Mouse (Mus musculus) limb, embryonic 12.5 days (tissue): Measurements from ENCODE around the gene Hoxc11. TPM values are rescaled to one million over a fixed set of nuclear protein-coding genes. Genes with fewer than 3 reads are reported as not detected.
A peak's percentile ranks its signal among the peaks of the same experiment; 100 is the strongest.

Source experiments
- ATAC-seq: fragments of 200-750 bp; cut with Nextera tagmentation; 2 replicates; pipeline ENCODE4 v1.8.0; 2017; ENCODE audit warnings: low read depth, moderate TSS enrichment; ENCODE audit not compliant: insufficient number of reproducible peaks, insufficient read depth, low FRiP score, low TSS enrichment
- H3K27ac ChIP-seq: fragments of 300-500 bp; sonication (generic); 2 replicates; pipeline ENCODE4 v1.5.1; 2016; ENCODE audit warnings: mild to moderate bottlenecking, moderate library complexity
- H3K27me3 ChIP-seq: fragments of 300-500 bp; sonication (generic); 2 replicates; pipeline ENCODE4 v1.6.1; 2016; ENCODE audit warnings: mild to moderate bottlenecking, moderate library complexity
- H3K36me3 ChIP-seq: fragments of 300-500 bp; sonication (generic); 2 replicates; pipeline ENCODE4 v1.6.1; 2016; ENCODE audit warnings: mild to moderate bottlenecking, moderate library complexity
- H3K4me1 ChIP-seq: fragments of 300-500 bp; sonication (generic); replicated peaks from 2 replicates; pipeline ENCODE4 v1.6.1; 2016
- H3K4me2 ChIP-seq: fragments of 300-500 bp; sonication (generic); 2 replicates; pipeline ENCODE4 v1.6.1; 2016; ENCODE audit warnings: mild to moderate bottlenecking, moderate library complexity
- H3K4me3 ChIP-seq: fragments of 300-500 bp; sonication (generic); replicated peaks from 2 replicates; pipeline ENCODE4 v1.5.1; 2016; ENCODE audit warnings: mild to moderate bottlenecking
- H3K9ac ChIP-seq: fragments of 300-500 bp; sonication (generic); replicated peaks from 2 replicates; pipeline ENCODE4 v1.6.1; 2016; ENCODE audit warnings: mild to moderate bottlenecking, moderate library complexity
- H3K9me3 ChIP-seq: fragments of 300-500 bp; sonication (generic); 2 replicates; pipeline ENCODE4 v1.6.1; 2016; ENCODE audit warnings: mild to moderate bottlenecking, moderate library complexity
- WGBS: fragments of 180-500 bp; shearing (Covaris S2); methylation state at CpG from one replicate; pipeline ENCODE4 v1.1.7; 2016; 5-methylcytosine and 5-hydroxymethylcytosine counted together
- polyA plus RNA-seq: library from polyadenylated mRNA; unstranded; fragments of >200 nt; fragmentation: Nextera tagmentation; extraction: Ambion mirVana; gene quantifications from 2 replicates; pipeline ENCODE4 v1.2.1, GENCODE M21; 2016

Hoxc11 gene
- polyA plus RNA-seq, 1 experiment from 2014 or later = 5.2 TPM

DNA sequence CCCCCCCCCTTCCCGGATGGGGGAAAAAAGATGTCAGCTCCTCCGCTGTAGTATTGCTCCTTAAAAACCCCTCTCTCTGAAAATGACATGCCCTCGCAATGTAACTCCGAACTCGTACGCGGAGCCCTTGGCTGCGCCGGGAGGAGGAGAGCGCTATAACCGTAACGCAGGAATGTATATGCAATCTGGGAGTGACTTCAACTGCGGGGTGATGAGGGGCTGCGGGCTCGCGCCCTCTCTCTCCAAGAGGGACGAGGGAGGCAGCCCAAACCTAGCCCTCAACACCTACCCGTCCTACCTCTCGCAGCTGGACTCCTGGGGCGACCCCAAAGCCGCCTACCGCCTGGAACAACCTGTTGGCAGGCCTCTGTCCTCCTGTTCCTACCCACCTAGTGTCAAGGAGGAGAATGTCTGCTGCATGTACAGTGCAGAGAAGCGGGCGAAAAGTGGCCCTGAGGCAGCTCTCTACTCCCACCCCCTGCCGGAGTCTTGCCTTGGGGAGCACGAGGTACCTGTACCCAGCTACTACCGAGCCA lies 12.6 kb downstream of the Hoxc11 start, which contains the start of gene Hoxc10:
TSS of gene Hoxc10 (plus strand) at position 21 of the 536 bp plus-strand sequence.
- Histone ChIP-seq H3K9me3 (no peaks in the 10 kb centered on the region), H3K27me3 (peaks cover 87% of the 10 kb centered on the region), H3K4me3 (peak within 1 kb of the TSS; percentile 42), H3K36me3 (no peaks in the 10 kb centered on the region), H3K9ac (peak within 1 kb of the TSS; percentile 72), H3K27ac (peak within 1 kb of the TSS; percentile 86), H3K4me1 (peaks cover 34% of the 10 kb centered on the region), H3K4me2 (peak within 1 kb of the TSS; percentile 61)
- 2% methylated on average over 27 of the region's 27 CpGs for WGBS
- peak; percentile 47 for ATAC-seq

DNA sequence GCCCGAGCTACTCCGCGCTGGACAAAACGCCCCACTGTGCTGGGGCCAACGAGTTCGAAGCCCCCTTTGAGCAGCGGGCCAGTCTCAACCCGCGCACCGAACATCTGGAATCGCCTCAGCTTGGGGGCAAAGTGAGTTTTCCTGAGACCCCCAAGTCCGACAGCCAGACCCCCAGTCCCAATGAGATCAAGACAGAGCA lies 13.0 kb downstream of the Hoxc11 start, which contains the start of gene Hoxc5:
TSS of gene Hoxc5 (plus strand) at position 132 of the 199 bp plus-strand sequence.
- peak within 1 kb of the TSS; percentile 72 for H3K9ac ChIP-seq
- peaks cover 37% of the 10 kb centered on the region for H3K4me1 ChIP-seq
- H3K9me3 ChIP-seq = no peaks in the 10 kb centered on the region
- 1% methylated on average over 12 of the region's 12 CpGs for WGBS
- peak within 1 kb of the TSS; percentile 42 for H3K4me3 ChIP-seq
- H3K4me2 ChIP-seq = peak within 1 kb of the TSS; percentile 61
- no peaks in the 10 kb centered on the region for H3K36me3 ChIP-seq
- no peak for ATAC-seq
- H3K27ac ChIP-seq = peak within 1 kb of the TSS; percentile 86
- H3K27me3 ChIP-seq = peaks cover 90% of the 10 kb centered on the region

DNA sequence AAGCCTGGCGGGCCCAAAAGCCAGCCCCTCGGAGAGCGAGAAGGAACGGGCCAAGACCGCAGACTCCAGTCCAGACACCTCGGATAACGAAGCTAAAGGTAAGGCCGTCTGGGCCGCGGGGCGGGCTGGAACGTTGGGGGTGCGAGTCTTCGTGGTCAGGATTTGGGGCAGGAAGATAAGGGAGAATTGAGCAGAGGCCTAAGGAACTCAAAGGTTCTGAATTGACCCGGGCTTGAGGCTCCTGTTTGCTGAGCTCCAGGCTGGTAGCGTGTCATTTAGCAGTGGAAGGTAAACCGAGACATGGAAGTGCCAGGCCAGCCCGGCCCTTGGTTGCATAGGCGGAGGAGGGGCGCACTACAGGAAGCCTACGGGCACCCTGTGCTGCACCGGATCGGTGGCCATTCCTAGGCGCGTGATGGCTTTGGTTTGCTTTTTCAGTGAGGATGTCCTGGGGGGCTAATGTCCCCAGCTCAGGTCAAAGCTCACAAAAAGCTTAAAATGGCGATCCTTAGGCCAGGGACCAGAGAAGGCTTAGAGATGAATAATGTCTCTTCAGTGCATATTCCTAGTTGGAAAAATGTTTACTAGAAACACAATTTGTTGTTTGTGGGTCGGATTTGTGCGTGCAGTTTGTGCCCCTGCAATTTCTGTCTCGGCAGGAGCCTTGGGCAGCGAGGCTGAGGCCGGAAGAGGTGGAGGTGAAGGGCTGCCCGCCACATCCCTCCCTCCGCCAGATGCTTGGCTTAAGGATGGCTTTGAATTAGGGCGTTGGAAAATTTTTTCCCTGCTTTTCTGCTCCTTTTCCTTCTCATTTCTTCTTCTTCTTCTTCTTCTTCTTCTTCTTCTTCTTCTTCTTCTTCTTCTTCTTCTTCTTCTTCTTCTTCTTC lies 13.5 kb downstream of the Hoxc11 start:
- 1% methylated on average over 34 of the region's 34 CpGs for WGBS
- Histone ChIP-seq H3K27me3 (peaks cover 90% of the 10 kb centered on the region), H3K9ac (peak overlapping the region; percentile 72), H3K4me3 (peak overlapping the region; percentile 42), H3K4me2 (peak overlapping the region; percentile 61), H3K36me3 (no peaks in the 10 kb centered on the region), H3K9me3 (no peaks in the 10 kb centered on the region), H3K27ac (peak overlapping the region; percentile 86), H3K4me1 (peaks cover 36% of the 10 kb centered on the region)
- ATAC-seq = no peak

DNA sequence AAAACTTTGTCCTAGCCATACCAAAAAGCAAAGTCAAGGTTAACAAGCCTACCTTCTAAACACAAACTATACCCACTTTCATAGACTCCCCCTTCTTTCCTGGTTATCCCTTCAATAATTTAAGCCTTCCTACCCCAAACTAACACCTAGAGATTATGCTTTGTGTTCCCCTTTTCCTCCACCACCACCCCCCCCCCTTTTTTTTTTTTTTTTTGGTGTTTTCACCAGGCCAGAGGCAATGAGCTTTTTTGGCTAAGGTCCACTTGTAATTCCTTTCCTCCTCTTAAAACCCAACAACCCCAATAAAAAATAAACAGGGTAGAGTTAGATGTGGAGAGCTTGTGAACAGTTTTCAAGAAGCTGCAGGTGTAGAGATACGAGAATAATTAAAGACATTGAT lies 15.1 kb downstream of the Hoxc11 start:
- H3K36me3 ChIP-seq = no peaks in the 10 kb centered on the region
- no peak for ATAC-seq
- H3K27me3 ChIP-seq = peaks cover 94% of the 10 kb centered on the region
- no peaks in the 10 kb centered on the region for H3K9me3 ChIP-seq
- H3K4me3 ChIP-seq = peak overlapping the region; percentile 42
- WGBS = 28% methylated on average over 1 of the region's 1 CpGs
- peaks cover 36% of the 10 kb centered on the region for H3K4me1 ChIP-seq
- H3K4me2 ChIP-seq = peak overlapping the region; percentile 61
- peak overlapping the region; percentile 42; the same call in 1 of the 2 replicates for H3K9ac ChIP-seq
- no peak overlapping the region for H3K27ac ChIP-seq

DNA sequence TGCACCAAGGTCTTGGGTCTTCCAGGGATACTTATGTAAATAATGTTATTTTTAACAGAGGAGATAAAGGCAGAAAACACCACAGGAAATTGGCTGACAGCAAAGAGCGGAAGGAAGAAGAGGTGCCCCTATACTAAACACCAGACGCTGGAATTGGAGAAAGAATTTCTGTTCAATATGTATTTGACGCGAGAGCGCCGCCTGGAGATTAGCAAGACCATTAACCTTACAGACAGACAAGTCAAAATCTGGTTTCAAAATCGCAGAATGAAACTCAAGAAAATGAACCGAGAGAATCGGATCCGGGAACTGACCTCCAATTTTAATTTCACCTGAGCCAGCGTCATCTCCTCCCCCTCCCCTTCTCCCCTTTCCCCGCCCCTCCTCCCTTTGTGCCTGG lies 16.5 kb downstream of the Hoxc11 start:
- H3K9me3 ChIP-seq = no peaks in the 10 kb centered on the region
- no peak overlapping the region for H3K27ac ChIP-seq
- H3K4me2 ChIP-seq = peak overlapping the region; percentile 61
- peak overlapping the region; percentile 8; the same call in 1 of the 2 replicates for H3K4me3 ChIP-seq
- peaks cover 93% of the 10 kb centered on the region for H3K27me3 ChIP-seq
- no peak for ATAC-seq
- no peaks in the 10 kb centered on the region for H3K36me3 ChIP-seq
- H3K9ac ChIP-seq = no peak overlapping the region; the same call in 1 of the 2 replicates
- WGBS = 2% methylated on average over 12 of the region's 12 CpGs
- peaks cover 41% of the 10 kb centered on the region for H3K4me1 ChIP-seq

DNA sequence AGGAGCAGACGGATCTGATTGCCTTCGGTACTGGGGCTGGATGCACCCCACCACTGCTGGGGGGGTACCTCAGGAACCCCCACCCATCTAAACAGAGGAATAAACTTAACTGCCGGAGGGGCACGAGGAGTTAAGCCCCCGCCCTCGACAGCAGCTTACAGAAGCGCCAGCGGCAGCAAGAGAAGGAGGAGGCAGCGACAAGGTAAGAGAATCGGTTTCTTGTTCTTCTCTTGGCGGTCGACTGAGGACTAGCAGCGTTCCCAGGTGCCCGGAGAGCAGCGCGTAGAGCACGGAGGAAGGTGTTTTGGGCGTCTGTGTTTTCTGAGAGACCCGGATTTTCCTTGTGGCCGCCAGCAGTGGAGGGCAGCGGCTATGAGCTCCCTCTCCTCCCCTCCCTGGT lies 18.0 kb downstream of the Hoxc11 start:
- WGBS = 1% methylated on average over 21 of the region's 21 CpGs
- peaks cover 49% of the 10 kb centered on the region for H3K4me1 ChIP-seq
- peak overlapping the region; percentile 34 for H3K4me3 ChIP-seq
- ATAC-seq = no peak
- peak overlapping the region; percentile 32; the same call in 1 of the 2 replicates for H3K27ac ChIP-seq
- peak overlapping the region; percentile 50 for H3K9ac ChIP-seq
- peak overlapping the region; percentile 82 for H3K4me2 ChIP-seq
- no peaks in the 10 kb centered on the region for H3K36me3 ChIP-seq
- H3K9me3 ChIP-seq = no peaks in the 10 kb centered on the region
- peaks cover 93% of the 10 kb centered on the region for H3K27me3 ChIP-seq

DNA sequence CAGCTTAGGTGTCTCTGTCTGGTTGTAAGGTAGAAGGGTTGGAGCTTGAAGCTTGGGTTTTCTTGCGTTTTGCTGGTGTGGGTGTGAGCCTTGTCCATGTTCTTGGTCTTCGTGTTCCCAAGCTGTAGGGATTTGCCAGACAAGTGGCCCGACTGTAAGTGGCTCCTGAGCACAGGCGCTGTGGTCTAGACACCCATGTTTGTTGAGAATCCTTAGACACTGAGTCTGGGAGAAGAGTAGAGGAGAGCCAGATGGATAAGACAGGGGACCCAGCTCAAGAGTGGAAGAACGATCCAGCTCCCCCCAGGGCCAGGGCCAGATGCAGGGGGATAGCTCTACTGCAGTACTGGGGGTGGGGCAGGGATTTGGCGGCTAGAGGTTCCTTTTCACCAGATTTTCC lies 18.5 kb downstream of the Hoxc11 start:
- no peak for ATAC-seq
- peaks cover 93% of the 10 kb centered on the region for H3K27me3 ChIP-seq
- no peaks in the 10 kb centered on the region for H3K9me3 ChIP-seq
- H3K4me2 ChIP-seq = peak overlapping the region; percentile 82
- no peaks in the 10 kb centered on the region for H3K36me3 ChIP-seq
- H3K27ac ChIP-seq = peak overlapping the region; percentile 32; the same call in 1 of the 2 replicates
- peaks cover 54% of the 10 kb centered on the region for H3K4me1 ChIP-seq
- 3% methylated on average over 6 of the region's 6 CpGs for WGBS
- peak overlapping the region; percentile 34 for H3K4me3 ChIP-seq
- peak overlapping the region; percentile 50 for H3K9ac ChIP-seq

DNA sequence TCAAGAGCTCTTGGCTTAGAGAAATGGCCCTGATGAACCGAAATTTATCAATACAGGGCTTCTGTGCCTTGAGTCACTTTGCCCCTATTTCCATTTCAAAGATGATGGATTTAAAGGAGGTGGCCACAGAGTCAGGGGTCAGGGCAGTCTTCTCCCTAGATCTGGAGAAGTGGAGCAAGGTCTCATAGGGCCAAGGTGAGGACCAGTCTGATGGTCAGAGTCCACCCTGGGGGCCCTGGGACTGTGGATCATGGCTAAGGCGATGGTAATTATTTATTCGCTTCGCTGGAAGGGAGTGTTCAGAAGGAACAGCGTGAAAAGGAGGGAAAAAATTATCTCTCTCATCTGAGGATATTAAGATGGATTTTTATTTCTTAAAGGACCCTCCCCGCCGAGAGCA lies 20.8 kb downstream of the Hoxc11 start:
- H3K4me3 ChIP-seq = peak overlapping the region; percentile 40
- peaks cover 72% of the 10 kb centered on the region for H3K4me1 ChIP-seq
- H3K4me2 ChIP-seq = peak overlapping the region; percentile 82
- 0 out of 2 replicates have a peak overlapping the region, but pooled peaks have one; percentile 73 for H3K27ac ChIP-seq
- no peaks in the 10 kb centered on the region for H3K36me3 ChIP-seq
- ATAC-seq = no peak
- H3K27me3 ChIP-seq = peaks cover 97% of the 10 kb centered on the region
- 10% methylated on average over 7 of the region's 7 CpGs for WGBS
- peak overlapping the region; percentile 71; the same call in 1 of the 2 replicates for H3K9ac ChIP-seq
- no peaks in the 10 kb centered on the region for H3K9me3 ChIP-seq

DNA sequence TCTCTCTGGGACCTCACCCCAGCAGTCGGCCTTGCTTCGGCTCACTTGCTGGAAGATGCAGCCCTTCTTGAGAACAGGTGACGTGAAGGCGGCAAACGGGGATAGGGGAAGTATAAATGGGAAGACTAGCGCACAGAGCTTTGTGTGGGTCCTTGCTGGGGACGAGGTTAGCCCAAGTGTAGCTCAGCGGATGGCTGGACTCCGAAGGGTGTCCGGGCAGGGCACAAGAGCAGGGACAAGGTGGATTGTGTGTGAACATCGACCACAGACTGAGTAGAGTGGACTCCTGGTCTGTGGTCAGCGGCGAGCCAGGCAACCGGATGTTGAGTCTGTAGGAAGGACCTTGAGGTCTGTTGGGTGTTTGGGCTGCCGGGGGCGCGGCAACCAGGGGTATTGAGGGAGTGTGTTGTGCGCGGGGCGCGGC lies 21.5 kb downstream of the Hoxc11 start:
- peak overlapping the region; percentile 82 for H3K4me2 ChIP-seq
- peaks cover 97% of the 10 kb centered on the region for H3K27me3 ChIP-seq
- under 1% methylated on average over 21 of the region's 21 CpGs for WGBS
- no peaks in the 10 kb centered on the region for H3K36me3 ChIP-seq
- H3K9me3 ChIP-seq = no peaks in the 10 kb centered on the region
- ATAC-seq = no peak
- peak overlapping the region; percentile 73 for H3K27ac ChIP-seq
- H3K4me1 ChIP-seq = peaks cover 70% of the 10 kb centered on the region
- peak overlapping the region; percentile 40 for H3K4me3 ChIP-seq
- peak overlapping the region; percentile 71 for H3K9ac ChIP-seq

DNA sequence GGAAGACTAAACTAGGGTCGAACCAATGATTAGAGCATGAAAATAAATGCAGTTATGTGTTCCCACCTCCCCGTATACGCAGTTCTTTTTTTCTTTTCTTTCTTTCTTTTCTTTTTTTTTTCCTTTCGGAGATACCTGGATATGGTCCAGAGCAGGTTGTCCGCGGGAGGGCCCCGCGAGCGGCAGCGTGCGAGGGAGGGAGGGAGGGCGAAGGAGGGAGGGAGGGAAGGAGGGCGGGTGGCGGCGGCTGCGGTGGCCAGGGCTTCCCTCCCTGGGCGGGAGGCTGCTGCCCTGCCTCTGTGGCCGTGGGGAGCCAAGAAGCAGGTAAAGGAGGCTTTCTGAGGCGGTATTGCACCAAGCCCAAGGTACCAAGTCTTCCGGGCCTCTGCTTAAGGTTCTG lies 21.9 kb downstream of the Hoxc11 start, which contains the start of gene Hoxc9:
TSS of gene Hoxc9 (plus strand) at position 269 of the 400 bp plus-strand sequence.
- H3K27me3 ChIP-seq = peaks cover 97% of the 10 kb centered on the region
- WGBS = under 1% methylated on average over 12 of the region's 20 CpGs
- H3K9ac ChIP-seq = peak within 1 kb of the TSS; percentile 71
- H3K36me3 ChIP-seq = no peaks in the 10 kb centered on the region
- peak within 1 kb of the TSS; percentile 82 for H3K4me2 ChIP-seq
- H3K4me3 ChIP-seq = peak within 1 kb of the TSS; percentile 40
- peaks cover 71% of the 10 kb centered on the region for H3K4me1 ChIP-seq
- H3K9me3 ChIP-seq = no peaks in the 10 kb centered on the region
- H3K27ac ChIP-seq = peak within 1 kb of the TSS; percentile 73
- ATAC-seq = no peak

DNA sequence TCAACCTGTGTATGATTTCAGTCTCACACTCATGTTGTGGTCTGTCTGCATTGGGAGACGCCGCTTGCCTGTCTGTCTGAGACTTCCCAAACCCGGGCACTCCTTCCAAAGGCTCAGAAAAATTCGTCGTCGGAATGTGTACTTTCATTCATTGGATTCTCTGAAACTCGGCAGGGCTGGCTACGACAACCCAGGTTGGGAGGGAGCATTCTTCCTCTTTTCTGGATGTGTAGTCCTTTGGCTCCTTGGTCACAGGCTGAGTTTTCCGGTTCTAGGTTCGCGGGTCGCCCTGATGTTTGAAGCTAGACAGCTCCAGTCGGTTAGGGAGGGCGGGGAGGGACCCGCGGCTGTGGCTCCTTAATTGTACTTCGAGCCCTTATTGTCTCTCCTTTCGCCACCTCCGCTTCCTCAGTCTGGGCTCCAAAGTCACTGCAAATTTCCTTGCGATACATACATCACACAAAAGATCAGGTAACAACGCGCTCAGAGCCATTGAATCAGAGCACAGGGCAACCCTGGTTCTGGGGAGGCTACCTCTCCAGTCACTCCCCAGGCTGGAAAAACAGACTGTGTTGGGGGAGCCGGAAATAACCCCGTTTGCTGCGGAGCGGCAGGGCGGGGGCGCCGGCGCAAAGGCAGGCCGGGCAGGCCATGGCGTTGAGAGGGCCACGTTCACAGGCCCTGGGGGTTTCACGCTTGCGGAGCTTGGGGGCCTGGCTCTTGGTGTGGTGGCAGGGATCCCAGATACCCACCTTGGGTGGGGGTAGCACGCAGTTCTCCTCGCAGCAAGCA lies 22.6 kb downstream of the Hoxc11 start:
- Histone ChIP-seq H3K36me3 (no peaks in the 10 kb centered on the region), H3K9ac (peak overlapping the region; percentile 71), H3K27me3 (peaks cover 98% of the 10 kb centered on the region), H3K4me2 (peak overlapping the region; percentile 82), H3K4me1 (peaks cover 73% of the 10 kb centered on the region), H3K27ac (peak overlapping the region; percentile 73), H3K9me3 (no peaks in the 10 kb centered on the region), H3K4me3 (peak overlapping the region; percentile 40)
- 2% methylated on average over 37 of the region's 37 CpGs for WGBS
- ATAC-seq = no peak
